Mouse (Mus musculus) 3T3-L1 (cell line): ENCODE data around the gene Pold2.

ENCODE experiments used
- DNase-seq: peaks from one replicate; pipeline ENCODE4 v3.0.0-alpha.2; 2015; ENCODE audit warnings: low read depth, low spot score

The Pold2 gene

GRCm38 (mm10) chr11:5859883-5860550, 18.1 kb downstream of the Pold2 start:
- peak; percentile 80 for DNase-seq

GRCm38 (mm10) chr11:5858723-5859122, 19.4 kb downstream of the Pold2 start:
- DNase-seq = no peak

GRCm38 (mm10) chr11:5856479-5857130, 21.5 kb downstream of the Pold2 start:
- no peak for DNase-seq

- DNase-seq = peak; percentile 98
These were observed 22.2 kb downstream of the Pold2 start for GRCm38 (mm10) chr11:5855902-5856301.

GRCm38 (mm10) chr11:5855481-5855880, 22.6 kb downstream of the Pold2 start:
- peak; percentile 94 for DNase-seq

GRCm38 (mm10) chr11:5852314-5852713, 25.8 kb downstream of the Pold2 start:
- peak; percentile 41 for DNase-seq

GRCm38 (mm10) chr11:5851021-5851736, 26.9 kb downstream of the Pold2 start:
- DNase-seq = peak; percentile 54

- no peak for DNase-seq
These were observed 27.6 kb downstream of the Pold2 start for GRCm38 (mm10) chr11:5850452-5850851.

- DNase-seq = peak; percentile 89
These were observed 28.8 kb downstream of the Pold2 start for GRCm38 (mm10) chr11:5849316-5849715.

- DNase-seq = peak; percentile 77
These were observed 29.4 kb downstream of the Pold2 start for GRCm38 (mm10) chr11:5848741-5849140.

GRCm38 (mm10) chr11:5846639-5847345, 31.3 kb downstream of the Pold2 start:
- DNase-seq = peak; percentile 80

GRCm38 (mm10) chr11:5843131-5843530, 35.0 kb downstream of the Pold2 start:
- DNase-seq = no peak

GRCm38 (mm10) chr11:5841751-5842150, 36.3 kb downstream of the Pold2 start:
- no peak for DNase-seq

- DNase-seq = no peak
These were observed 37.7 kb downstream of the Pold2 start for GRCm38 (mm10) chr11:5840346-5840745.

- DNase-seq = peak; percentile 96
These were observed 40.5 kb downstream of the Pold2 start, which contains the start of gene Polm for GRCm38 (mm10) chr11:5837251-5838246. TSS of gene Polm (minus strand) at chr11:5838016.

- DNase-seq = peak; percentile 81
These were observed 42.0 kb downstream of the Pold2 start for GRCm38 (mm10) chr11:5836126-5836525.

- DNase-seq = peak; percentile 98
These were observed 43.0 kb downstream of the Pold2 start for GRCm38 (mm10) chr11:5835057-5835456.

GRCm38 (mm10) chr11:5834506-5834905, 43.6 kb downstream of the Pold2 start:
- no peak for DNase-seq

- DNase-seq = no peak
These were observed 48.8 kb downstream of the Pold2 start for GRCm38 (mm10) chr11:5829327-5829726.

GRCm38 (mm10) chr11:5828509-5829191, 49.4 kb downstream of the Pold2 start:
- DNase-seq = no peak
